Mouse (Mus musculus): ENCODE results near the gene Ppp3ca. TPM values are rescaled to one million over a fixed set of nuclear protein-coding genes. Genes with fewer than 3 reads are reported as not detected.

Gene Ppp3ca
- total RNA-seq, 1 experiment from 2014 or later = 61.6 TPM

DNA sequence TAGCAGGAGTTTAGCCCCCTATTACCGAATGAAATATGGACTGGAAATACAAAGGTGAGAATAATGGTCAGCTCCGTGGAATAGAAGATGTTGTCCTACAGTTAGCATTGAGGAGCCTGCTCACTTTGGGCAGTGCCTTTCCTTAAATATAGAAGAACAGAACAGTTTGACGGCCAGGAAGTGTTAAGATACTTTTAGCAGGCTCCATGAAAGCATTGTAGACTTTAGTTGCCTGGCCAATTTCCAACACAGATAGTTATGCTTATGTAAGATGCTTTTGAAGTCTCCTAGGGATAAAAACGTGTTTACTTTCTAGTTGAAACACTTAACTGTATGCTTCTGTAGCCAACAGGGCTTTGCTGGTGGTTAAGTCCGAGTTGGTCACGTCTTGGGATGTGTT lies 183.0 kb downstream of the Ppp3ca start:
- no peak for ATAC-seq (replicated peaks in 1 of 2; ENCODE audit: insufficient read depth in 1 of 2, low FRiP score in 2 of 2, low TSS enrichment in 1 of 2, low read depth in 1 of 2, poor library complexity in 2 of 2, severe bottlenecking in 2 of 2)

DNA sequence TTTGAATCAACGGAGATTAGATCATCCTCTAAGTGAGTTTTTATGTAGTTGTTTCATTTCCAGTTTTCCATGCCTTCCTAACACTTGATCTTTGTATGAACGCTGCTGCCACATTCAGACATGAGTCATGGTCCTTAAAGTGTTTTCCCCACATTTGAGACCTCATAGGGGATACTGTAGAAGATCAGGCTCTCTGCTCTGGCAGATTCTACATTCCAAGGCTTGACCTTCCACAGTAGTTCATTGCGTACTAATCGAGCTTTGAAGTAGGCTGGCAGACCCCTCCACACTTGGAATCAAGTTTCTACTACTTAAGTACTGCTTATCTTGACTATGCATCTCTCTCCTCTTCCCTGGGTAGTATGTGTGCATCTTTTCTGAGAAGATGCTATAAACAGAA lies 183.7 kb downstream of the Ppp3ca start:
- ATAC-seq (replicated peaks in 1 of 2; ENCODE audit: insufficient read depth in 1 of 2, low FRiP score in 2 of 2, low TSS enrichment in 1 of 2, low read depth in 1 of 2, poor library complexity in 2 of 2, severe bottlenecking in 2 of 2) = no peak

DNA sequence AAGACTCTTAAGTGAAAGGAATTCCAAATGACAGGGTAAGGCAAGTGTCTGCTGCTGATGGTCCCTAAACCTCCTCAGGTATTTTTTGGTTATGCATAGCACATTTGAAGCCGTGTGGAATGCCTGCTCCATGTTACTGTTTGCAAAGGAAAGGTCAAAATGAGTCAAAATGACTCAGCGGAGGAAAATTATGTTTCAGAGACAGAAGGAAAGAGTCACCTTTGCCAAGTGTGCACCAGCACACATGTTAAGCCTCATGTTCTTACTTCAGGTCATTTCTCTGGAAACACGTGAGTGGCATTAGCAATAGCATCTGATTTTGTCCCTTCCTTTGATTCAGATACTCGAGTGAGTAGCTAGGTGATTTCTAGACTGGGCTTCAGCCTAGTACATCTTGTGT lies 186.1 kb downstream of the Ppp3ca start:
- ATAC-seq (replicated peaks in 1 of 2; ENCODE audit: insufficient read depth in 1 of 2, low FRiP score in 2 of 2, low TSS enrichment in 1 of 2, low read depth in 1 of 2, poor library complexity in 2 of 2, severe bottlenecking in 2 of 2) = no peak

DNA sequence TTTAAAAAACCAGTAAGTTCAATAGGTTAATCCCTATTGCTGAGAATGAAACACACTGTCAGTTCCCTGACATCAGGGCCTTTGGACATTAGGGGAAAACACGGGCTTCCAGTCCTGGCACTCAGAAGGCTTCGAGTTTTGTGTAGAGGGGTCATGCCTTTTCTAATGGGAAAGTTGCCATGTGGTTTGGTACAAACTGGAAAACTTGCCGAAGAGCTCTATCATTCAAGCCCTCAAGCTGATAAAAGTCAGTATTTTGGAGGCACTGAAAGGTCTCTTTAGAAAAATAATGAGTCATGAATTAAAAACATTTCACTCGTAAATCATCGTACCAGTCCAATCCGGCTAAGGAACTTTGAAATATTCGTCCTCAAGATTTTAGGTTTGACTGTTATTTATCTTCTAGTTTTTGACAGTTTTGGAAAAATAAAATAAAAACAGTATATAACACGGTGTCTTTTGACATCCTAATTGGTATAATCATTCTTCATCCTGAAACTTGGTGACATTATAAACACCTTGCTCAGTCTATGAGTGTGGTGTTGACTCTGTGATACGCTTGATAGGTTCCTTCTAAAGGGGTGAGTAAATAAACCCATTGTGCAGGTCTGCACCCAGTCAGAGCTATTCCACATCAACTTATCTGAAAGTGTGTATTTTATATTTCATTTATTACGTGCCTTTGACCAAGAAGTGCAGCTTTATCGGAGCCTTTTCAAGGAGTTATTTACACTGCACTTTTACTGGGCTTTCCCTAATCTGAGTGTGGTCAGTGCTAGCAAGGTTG lies 192.3 kb downstream of the Ppp3ca start:
- ATAC-seq (replicated peaks in 1 of 2; ENCODE audit: insufficient read depth in 1 of 2, low FRiP score in 2 of 2, low TSS enrichment in 1 of 2, low read depth in 1 of 2, poor library complexity in 2 of 2, severe bottlenecking in 2 of 2) = no peak

DNA sequence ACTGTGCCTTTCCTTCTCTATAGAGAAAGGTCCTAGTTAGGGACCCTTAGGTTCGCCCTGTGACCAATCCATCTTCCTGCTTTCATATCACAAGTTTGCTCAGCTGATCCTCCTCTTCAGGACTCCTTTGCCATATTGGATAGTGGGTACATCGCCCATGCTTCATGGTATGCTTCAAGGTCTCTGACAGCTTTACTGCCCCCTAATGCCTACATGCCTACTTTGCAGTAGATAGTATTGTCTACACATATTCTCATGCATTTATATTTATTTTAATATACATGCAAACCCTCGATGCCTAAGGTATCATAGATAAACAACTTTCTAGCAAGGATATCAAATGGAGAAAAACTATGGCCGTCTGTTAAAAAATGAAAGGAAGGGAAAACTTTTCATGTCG lies 193.2 kb downstream of the Ppp3ca start:
- ATAC-seq (replicated peaks in 1 of 2; ENCODE audit: insufficient read depth in 1 of 2, low FRiP score in 2 of 2, low TSS enrichment in 1 of 2, low read depth in 1 of 2, poor library complexity in 2 of 2, severe bottlenecking in 2 of 2) = no peak

DNA sequence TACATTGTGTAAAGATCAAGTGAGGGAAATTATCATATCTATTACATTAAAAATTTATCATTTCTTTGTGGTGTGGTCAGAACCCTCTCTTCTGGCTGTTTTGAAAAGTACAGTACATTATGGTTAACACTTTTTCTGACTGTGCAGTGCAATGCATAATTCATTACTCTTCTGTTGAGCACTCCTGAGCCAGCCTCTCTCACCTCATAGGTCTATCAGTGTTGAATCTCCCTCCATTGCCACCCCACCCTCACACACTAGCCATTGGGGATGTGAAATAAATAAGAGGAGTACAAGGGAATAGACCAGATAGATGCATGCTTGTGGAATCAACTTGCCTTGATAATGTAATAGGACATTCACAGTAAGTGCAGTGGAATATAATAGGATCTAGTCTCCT lies 194.4 kb downstream of the Ppp3ca start:
- no peak for ATAC-seq (replicated peaks in 1 of 2; ENCODE audit: insufficient read depth in 1 of 2, low FRiP score in 2 of 2, low TSS enrichment in 1 of 2, low read depth in 1 of 2, poor library complexity in 2 of 2, severe bottlenecking in 2 of 2)

DNA sequence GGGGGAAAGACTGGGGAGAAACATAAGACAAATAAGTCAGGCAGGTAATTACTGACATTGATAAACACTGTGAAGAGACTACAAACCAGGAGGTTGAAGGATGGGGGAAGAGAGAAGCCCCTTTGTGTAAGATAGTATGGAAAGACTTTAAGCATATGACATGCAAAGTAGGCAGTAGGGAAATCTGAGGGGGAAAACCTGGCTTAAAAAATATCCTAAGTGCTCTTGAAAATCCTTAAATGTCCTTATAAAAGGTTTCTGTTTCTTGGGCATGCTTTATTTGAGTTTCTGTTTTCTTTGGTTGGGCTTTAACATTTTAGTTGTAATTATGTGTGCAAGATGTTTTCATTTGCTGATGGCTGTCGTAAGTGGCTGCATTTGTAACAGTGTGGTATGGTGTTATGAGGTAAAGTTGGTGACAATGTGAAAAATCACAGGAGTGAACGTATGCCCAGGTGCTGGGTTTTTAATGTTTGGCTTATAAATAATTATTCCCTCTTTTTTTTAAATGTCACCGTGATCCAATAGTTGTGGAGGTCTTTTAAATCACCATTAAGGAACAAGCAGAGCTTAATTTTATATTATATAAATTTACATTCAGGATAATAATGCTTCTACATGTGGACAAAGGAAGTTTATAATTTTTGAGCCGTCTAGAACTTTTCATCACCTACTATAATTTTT lies 195.4 kb downstream of the Ppp3ca start:
- ATAC-seq (replicated peaks in 1 of 2; ENCODE audit: insufficient read depth in 1 of 2, low FRiP score in 2 of 2, low TSS enrichment in 1 of 2, low read depth in 1 of 2, poor library complexity in 2 of 2, severe bottlenecking in 2 of 2) = no peak

DNA sequence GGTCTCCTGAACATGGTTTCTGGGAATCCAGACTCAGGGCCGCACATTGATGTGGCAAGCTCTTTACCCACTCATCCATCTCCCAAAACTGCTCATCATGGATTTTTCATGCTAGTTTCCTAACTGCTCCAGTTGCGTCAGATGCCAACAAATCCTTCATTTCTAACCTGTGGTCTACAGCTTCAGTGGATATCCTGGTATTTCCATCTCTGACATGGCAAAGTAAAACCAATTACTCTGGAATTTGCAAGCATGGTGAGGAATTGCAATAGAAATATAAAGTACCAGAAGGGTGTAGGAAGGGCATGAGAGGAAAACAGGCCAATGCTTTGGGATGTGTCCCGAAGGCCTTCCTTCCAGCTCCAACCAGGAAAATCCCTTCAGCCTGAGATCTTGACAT lies 196.2 kb downstream of the Ppp3ca start:
- no peak for ATAC-seq (replicated peaks in 1 of 2; ENCODE audit: insufficient read depth in 1 of 2, low FRiP score in 2 of 2, low TSS enrichment in 1 of 2, low read depth in 1 of 2, poor library complexity in 2 of 2, severe bottlenecking in 2 of 2)

DNA sequence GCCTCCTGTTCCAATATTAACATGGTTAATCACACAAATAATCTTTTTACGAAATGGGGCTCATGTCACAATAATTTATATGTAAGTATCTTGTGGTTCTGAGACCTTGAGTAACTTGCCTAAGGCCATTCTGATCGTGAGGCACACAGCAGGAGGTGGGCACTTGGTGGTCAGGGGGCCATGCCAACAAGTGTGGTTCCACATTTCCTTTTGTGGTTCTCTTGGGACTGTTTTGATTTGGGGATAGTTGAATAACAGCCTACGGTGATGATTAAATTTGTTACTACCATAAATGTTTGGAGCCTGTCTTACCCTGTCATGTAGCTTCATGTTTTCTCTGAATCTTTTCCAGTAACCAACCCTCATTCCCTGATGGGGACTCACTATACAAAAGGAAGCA lies 196.6 kb downstream of the Ppp3ca start:
- ATAC-seq (replicated peaks in 1 of 2; ENCODE audit: insufficient read depth in 1 of 2, low FRiP score in 2 of 2, low TSS enrichment in 1 of 2, low read depth in 1 of 2, poor library complexity in 2 of 2, severe bottlenecking in 2 of 2) = peak; percentile 80 to 83

DNA sequence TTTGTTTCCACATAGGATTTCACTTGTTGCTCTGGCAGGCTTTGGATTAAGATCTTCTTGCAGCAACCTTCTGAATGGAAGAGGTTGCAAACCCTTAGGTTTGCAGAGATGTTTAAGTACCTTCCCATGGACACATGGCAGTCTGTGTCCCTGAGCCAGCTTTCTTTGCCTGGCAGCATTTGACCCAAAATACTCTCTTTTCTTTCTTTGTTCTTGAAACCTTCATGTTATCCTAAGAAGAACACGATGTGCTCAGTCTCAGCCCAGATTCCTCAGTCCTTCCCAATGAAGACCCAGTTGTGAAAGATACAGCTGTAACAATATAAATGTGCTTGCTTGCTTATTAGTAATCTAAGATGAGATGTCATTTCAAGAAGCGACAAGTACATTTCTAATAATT lies 197.4 kb downstream of the Ppp3ca start:
- no peak for ATAC-seq (replicated peaks in 1 of 2; ENCODE audit: insufficient read depth in 1 of 2, low FRiP score in 2 of 2, low TSS enrichment in 1 of 2, low read depth in 1 of 2, poor library complexity in 2 of 2, severe bottlenecking in 2 of 2)

DNA sequence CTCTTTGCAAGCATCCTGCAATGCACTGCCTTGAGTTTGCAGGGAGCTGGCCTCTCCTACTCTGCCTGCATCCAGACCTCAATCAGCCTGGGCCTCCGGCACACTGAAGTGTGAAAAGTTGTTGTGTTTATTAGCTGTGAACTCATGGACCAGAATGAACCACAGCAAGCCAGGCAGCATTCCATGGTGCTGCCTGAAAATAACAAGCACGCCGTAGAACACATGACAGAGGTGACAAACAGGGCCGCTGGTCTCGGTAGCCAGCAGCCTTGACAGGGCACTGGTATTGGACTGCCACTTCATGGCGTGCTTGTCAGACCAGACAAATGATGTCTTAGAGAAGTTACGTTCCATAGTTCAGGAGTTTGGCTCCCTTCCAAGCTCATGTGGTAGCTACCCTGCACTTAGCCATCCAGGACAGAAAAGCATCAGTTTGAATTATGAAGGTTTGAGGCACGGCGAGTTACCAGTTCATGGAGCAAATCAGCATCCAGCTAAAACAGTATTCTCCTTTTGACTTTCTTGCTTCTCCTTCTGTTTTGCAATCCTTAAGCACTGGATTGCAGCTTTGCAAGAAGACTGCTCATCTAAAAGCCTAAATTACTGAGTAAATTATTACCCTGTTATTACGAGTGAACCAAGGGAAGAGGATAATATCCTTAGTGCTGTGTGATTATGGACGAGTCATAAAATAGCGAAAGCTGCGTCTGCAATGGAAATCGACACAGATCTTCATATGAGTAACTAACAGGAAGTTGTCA lies 202.0 kb downstream of the Ppp3ca start:
- ATAC-seq (replicated peaks in 1 of 2; ENCODE audit: insufficient read depth in 1 of 2, low FRiP score in 2 of 2, low TSS enrichment in 1 of 2, low read depth in 1 of 2, poor library complexity in 2 of 2, severe bottlenecking in 2 of 2) = no peak

DNA sequence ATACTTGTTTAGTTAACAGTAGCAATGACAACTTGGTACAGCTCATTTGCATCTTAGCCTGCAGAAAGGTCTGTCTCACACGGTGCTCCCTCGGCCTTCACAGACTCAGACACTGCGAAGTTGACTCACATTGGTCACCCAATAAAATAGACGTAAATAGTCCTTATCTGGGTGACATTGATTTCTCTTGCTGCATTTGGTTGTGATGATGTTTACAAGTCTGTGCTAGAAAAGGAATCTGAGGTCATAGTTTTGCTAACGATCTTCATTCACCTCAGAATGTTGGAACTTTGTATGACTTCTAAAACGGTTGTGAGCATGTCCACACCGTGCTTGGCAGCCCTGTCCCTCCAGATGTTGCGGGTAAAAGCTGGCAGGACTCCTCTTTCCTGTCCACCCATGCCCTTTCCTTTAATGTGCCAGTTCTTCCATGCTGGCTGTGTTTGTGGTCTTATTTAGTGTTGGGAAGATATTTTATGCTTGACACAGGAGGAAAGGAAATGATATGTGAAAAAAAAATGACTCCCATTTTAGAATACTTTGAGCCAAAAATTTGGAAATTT lies 202.7 kb downstream of the Ppp3ca start:
- ATAC-seq (replicated peaks in 1 of 2; ENCODE audit: insufficient read depth in 1 of 2, low FRiP score in 2 of 2, low TSS enrichment in 1 of 2, low read depth in 1 of 2, poor library complexity in 2 of 2, severe bottlenecking in 2 of 2) = no peak

DNA sequence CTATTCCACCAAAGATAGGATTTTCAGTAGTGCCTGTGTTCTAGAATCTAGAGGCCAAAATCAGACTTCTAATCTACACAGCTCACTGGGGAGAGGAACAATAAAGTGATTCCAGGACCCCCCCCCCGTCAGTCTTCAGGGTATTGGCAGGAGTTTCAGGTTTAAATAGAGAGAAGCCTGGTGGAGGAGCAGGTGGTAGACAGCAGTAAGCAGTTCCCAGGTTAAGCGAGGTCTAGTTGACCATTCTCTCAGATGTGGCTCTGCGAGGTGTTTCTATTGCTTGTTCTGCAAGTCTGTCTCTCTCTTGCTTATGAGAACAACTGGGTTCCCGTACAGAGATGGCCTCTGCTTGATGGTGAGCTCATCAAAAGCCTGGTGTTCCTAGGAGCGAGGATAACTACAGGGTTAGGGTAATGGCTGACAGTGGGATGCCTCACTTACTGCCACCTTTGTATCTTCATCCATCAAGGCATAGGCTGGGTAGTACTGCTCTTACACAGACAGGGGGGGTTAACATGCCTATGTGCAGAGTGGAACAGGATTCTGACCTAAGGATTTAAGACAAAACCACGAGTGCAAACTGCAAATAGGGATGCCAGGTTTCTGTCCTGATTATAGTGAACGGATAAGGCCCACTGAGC lies 204.0 kb downstream of the Ppp3ca start:
- ATAC-seq (replicated peaks in 1 of 2; ENCODE audit: insufficient read depth in 1 of 2, low FRiP score in 2 of 2, low TSS enrichment in 1 of 2, low read depth in 1 of 2, poor library complexity in 2 of 2, severe bottlenecking in 2 of 2) = no peak

DNA sequence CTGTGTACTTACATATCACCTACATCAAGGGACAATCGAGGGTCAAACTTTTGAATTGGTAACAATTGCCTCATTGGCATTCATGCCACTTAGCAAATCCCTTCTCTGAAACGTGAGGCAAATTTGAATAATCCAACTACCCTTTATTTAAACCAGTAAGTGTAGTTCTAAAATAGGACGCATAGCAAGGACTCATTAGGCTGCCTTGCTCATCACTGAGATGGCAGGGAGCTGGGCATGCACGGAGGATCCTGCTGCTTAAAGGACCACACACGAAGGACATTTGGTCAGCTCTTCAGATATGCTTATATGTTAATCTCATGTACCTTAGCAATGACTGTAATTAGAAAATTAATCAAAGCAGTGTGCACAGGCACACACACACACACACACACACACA lies 204.6 kb downstream of the Ppp3ca start:
- no peak for ATAC-seq (replicated peaks in 1 of 2; ENCODE audit: insufficient read depth in 1 of 2, low FRiP score in 2 of 2, low TSS enrichment in 1 of 2, low read depth in 1 of 2, poor library complexity in 2 of 2, severe bottlenecking in 2 of 2)

DNA sequence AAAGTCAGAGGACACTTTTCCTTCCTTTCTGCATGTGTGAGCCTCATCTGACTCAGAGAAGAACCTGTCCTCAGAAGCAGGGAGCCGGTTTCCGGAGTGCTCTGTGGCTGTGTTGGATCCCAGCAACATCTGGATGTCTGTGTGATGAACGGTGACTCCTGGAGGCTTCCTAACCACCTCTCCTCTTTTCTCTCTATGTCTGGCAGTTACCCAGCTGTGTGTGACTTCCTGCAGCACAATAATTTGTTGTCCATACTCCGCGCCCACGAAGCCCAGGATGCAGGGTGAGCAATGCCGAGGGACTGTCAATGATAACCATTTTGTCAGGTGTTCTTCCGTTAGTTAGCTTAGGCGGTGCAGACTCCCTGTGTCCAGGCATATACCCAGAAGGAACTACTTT lies 217.8 kb downstream of the Ppp3ca start:
- no peak for ATAC-seq (replicated peaks in 1 of 2; ENCODE audit: insufficient read depth in 1 of 2, low FRiP score in 2 of 2, low TSS enrichment in 1 of 2, low read depth in 1 of 2, poor library complexity in 2 of 2, severe bottlenecking in 2 of 2)

DNA sequence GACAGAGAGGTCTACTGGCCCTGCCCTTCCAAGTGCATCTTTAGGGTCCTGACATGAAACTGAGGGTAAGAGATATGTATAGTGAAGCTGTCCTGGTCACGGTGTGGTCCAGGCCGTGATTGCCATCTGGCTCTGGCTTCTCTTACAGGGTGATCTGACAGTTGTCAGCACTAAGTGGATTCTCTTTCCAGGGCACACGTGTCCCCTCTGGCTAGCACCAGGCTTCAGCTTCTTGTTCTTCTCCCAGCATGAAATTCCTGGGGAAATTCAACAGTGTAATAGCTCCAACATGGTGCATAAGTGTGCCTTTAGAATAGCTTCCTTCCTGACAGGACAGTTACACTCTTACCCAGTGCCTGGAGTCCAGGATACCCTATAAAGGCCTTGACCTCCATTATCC lies 222.2 kb downstream of the Ppp3ca start:
- ATAC-seq (replicated peaks in 1 of 2; ENCODE audit: insufficient read depth in 1 of 2, low FRiP score in 2 of 2, low TSS enrichment in 1 of 2, low read depth in 1 of 2, poor library complexity in 2 of 2, severe bottlenecking in 2 of 2) = no peak

DNA sequence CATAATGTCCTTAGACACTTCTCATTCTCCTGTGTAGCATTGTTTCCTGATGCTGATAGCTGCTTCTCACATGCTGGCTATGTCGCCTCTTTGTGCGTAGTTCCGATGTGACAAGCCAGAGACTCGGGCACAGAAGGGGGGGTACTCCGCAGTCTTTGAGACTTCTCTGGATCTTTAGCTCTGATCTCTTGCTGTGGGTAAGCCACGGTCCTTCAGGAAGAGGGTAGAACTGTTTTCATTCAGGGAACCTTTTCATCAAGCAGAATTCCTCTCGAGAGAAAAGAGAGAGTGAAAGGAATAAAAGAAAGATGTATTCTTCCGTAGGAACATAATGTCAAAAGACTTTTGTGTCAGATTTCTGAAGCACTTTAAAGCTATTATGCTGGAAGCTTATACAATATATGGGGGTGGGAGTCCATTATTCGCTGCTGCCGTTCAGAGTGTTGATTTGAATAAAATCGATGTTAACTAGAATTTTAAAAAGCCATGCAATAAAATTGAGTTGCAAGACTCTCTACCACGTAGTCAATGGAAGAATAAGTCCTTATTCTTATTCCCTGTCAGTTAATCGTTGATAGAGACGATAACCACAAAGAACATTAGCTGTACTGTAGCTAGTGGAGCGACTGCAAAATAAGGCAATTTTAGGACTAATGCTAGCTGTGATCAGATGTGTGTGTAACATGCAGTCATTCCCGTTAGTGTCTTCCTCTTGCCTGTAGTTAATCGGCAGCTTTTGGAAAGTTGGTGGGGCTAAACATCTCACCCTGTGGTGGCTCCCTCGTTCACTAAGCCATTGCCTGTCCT lies 223.9 kb downstream of the Ppp3ca start:
- ATAC-seq (replicated peaks in 1 of 2; ENCODE audit: insufficient read depth in 1 of 2, low FRiP score in 2 of 2, low TSS enrichment in 1 of 2, low read depth in 1 of 2, poor library complexity in 2 of 2, severe bottlenecking in 2 of 2) = no peak
